Mouse (Mus musculus): ENCODE measurements around the gene Atp1b1. TPM values are rescaled to one million over a fixed set of nuclear protein-coding genes. Genes with fewer than 3 reads are reported as not detected.

Atp1b1 gene
- polyA plus RNA-seq, 1 experiment from 2014 or later, result 29.7 TPM

DNA sequence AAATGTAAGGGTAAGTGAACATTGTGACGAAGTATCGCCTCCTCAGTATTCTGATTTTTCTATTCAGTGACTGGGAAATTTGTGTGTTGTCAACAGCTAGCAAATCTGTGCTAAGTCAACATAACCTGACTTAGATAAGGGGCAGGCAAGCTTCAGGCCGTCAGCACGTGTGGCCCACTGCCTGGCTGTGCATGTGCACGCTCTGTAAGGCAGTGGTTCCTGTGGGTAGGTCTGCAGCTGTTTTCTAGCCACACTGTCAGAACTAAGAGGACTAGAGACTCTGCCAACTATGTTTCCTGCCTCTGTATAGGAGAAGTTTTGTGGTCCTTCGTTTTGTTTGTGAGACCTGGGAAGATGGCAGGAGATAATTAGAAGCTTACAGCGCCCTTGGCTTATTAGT lies 31.9 kb downstream of the Atp1b1 start:
- no peak for ATAC-seq (ENCODE audit: low FRiP score)
- no peaks in the 10 kb centered on the region for H3K9me3 ChIP-seq
- WGBS, result 86% methylated on average over 7 of the region's 7 CpGs
- no peaks in the 10 kb centered on the region for H3K4me1 ChIP-seq
- no peak overlapping the region for H3K4me2 ChIP-seq
- H3K27ac ChIP-seq, result no peak overlapping the region
- no peaks in the 10 kb centered on the region for H3K27me3 ChIP-seq
- no peak overlapping the region for H3K4me3 ChIP-seq (replicated peaks)
- H3K36me3 ChIP-seq (replicated peaks), result no peaks in the 10 kb centered on the region
- no peak overlapping the region for H3K9ac ChIP-seq

DNA sequence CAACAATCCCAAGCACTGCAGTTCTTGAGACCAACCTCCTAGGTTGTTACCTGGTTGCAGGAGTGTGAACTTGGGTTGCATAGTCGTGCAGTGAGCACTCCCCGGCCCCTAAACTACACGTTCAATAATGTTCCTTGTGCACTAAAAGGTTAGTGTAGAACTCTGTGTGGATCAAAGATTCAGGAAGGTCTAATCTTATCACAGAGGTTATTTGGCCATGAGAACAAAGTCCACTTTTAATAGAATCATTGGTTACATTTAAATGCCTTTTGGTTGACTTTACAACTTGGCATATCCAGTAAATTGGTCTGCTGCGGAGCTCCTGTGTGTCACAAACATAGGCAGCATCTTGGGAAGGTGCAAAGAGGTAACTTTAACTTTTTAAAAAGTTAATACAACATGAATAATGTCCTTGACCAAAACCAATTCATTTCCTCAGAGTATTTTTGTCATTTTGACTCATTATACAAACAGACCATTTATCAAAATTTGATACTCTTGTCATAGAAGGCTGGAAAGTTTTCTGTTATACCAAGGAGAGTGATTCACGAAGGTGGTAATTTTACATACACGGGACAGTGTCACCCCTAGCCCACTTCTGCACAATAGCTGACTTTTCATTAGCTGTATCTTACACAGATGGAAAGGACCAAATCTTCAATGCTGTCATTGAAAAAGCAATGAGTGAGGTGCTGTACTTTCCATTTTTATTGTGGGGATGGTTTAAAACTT lies 37.4 kb downstream of the Atp1b1 start:
- no peak overlapping the region for H3K27ac ChIP-seq
- no peak overlapping the region for H3K9ac ChIP-seq
- no peak overlapping the region for H3K4me3 ChIP-seq (replicated peaks)
- 94% methylated on average over 6 of the region's 6 CpGs for WGBS
- H3K36me3 ChIP-seq (replicated peaks), result no peaks in the 10 kb centered on the region
- no peaks in the 10 kb centered on the region for H3K9me3 ChIP-seq
- no peaks in the 10 kb centered on the region for H3K27me3 ChIP-seq
- H3K4me1 ChIP-seq, result no peaks in the 10 kb centered on the region
- H3K4me2 ChIP-seq, result no peak overlapping the region
- ATAC-seq (ENCODE audit: low FRiP score), result no peak

DNA sequence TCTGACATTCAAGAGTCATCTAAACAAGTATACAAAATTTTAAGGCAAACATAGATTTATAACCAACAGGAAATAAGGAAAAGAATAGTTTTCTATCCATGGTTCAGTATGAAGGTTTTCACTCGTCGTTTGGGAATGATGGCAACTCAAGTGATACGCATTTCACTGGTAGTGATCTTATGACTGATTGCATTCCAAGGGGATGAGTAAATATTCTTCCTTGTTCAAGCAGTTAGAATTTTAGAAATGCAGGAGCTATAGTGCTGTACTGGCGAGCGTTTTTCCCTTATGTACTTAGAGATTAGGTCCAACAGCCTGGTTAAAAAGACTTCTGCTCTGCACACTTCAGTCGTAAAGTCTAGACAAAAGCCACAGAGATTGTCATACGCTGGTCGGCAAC lies 38.8 kb downstream of the Atp1b1 start:
- Histone ChIP-seq H3K27ac (no peak overlapping the region), H3K27me3 (no peaks in the 10 kb centered on the region), H3K4me3 (replicated peaks) (no peak overlapping the region), H3K36me3 (replicated peaks) (no peaks in the 10 kb centered on the region), H3K4me2 (no peak overlapping the region), H3K9me3 (no peaks in the 10 kb centered on the region), H3K9ac (no peak overlapping the region), H3K4me1 (no peaks in the 10 kb centered on the region)
- WGBS, result 89% methylated on average over 8 of the region's 8 CpGs
- no peak for ATAC-seq (ENCODE audit: low FRiP score)

GRCm38 (mm10) chr1:164418320-164418719 lies 39.8 kb downstream of the Atp1b1 start:
- no peak overlapping the region for H3K4me3 ChIP-seq (replicated peaks)
- H3K27ac ChIP-seq, result no peak overlapping the region
- H3K36me3 ChIP-seq (replicated peaks), result no peaks in the 10 kb centered on the region
- WGBS, result 87% methylated on average over 10 of the region's 10 CpGs
- no peak overlapping the region for H3K4me2 ChIP-seq
- ATAC-seq (ENCODE audit: low FRiP score), result no peak
- H3K9me3 ChIP-seq, result no peaks in the 10 kb centered on the region
- no peaks in the 10 kb centered on the region for H3K4me1 ChIP-seq
- H3K9ac ChIP-seq, result no peak overlapping the region
- no peaks in the 10 kb centered on the region for H3K27me3 ChIP-seq

DNA sequence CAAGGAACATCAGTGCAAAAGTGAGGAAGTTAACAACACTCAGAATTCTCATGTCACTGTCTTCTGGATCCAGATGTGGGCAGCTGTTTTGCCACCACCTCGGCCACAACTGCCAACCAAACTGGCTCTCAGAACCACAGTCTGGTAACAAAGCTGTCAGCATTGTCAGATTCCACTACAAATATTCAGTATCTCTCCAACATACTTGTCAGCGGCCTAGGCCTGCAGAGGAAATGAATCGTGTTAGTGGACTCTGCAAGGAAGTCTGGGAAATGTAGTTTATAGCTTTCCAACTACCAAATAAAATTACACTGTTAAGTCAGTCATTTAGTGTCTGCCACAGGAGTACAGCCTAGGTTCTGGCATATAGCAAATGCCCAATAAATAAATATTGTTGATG lies 40.6 kb downstream of the Atp1b1 start:
- H3K4me1 ChIP-seq, result no peaks in the 10 kb centered on the region
- 88% methylated on average over 3 of the region's 3 CpGs for WGBS
- H3K27ac ChIP-seq, result no peak overlapping the region
- no peak overlapping the region for H3K4me3 ChIP-seq (replicated peaks)
- ATAC-seq (ENCODE audit: low FRiP score), result no peak
- H3K4me2 ChIP-seq, result no peak overlapping the region
- H3K9me3 ChIP-seq, result no peaks in the 10 kb centered on the region
- H3K9ac ChIP-seq, result no peak overlapping the region
- 0 out of 2 replicates have a peak, but pooled peaks cover 7% of the 10 kb centered on the region for H3K36me3 ChIP-seq (replicated peaks)
- no peaks in the 10 kb centered on the region for H3K27me3 ChIP-seq

DNA sequence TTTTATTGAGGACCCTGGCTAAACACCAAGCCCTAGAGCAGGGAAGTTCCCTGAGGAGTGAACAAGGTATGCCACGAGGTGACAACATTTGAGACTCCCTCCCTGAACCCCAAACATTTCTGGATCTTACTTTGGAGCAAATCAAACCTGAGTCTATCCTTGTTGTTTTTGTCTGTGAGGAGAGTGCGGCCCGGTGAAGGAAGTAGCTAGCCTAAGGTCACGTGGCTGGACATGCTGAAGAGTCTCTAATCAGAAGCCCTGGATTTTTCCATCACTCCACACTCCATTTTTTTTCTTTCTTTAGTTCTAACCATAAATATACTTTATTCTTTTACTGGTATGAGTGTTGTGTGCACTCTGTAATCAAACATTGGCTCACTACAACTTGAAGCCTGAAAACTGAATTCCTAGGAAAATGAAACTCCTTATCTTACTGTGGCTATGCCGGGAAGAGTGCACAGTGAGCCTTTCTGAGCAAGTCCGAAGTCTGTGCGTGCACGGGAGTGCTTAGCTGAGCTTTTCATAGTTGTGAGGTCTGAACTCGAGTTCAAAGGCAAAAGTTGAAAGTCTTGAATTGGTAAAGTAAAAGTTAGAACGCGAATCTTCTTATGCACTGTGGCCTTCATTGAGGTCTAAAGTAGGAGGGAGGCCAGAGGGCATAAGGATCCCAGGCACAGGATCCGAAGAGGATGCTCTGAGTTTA lies 41.3 kb downstream of the Atp1b1 start:
- H3K9me3 ChIP-seq, result no peaks in the 10 kb centered on the region
- H3K27me3 ChIP-seq, result no peaks in the 10 kb centered on the region
- ATAC-seq (ENCODE audit: low FRiP score), result no peak
- H3K4me3 ChIP-seq (replicated peaks), result no peak overlapping the region
- H3K36me3 ChIP-seq (replicated peaks), result 0 out of 2 replicates have a peak, but pooled peaks cover 7% of the 10 kb centered on the region
- 90% methylated on average over 12 of the region's 12 CpGs for WGBS
- no peak overlapping the region for H3K9ac ChIP-seq
- H3K4me1 ChIP-seq, result no peaks in the 10 kb centered on the region
- H3K4me2 ChIP-seq, result no peak overlapping the region
- H3K27ac ChIP-seq, result no peak overlapping the region

- no peak for ATAC-seq (ENCODE audit: low FRiP score)
- Histone ChIP-seq H3K27me3 (no peaks in the 10 kb centered on the region), H3K27ac (no peak overlapping the region), H3K4me1 (no peaks in the 10 kb centered on the region), H3K4me2 (no peak overlapping the region), H3K9ac (no peak overlapping the region), H3K4me3 (replicated peaks) (no peak overlapping the region), H3K9me3 (no peaks in the 10 kb centered on the region), H3K36me3 (replicated peaks) (peaks cover 7% of the 10 kb centered on the region; the same call in 1 of the 2 replicates)
- WGBS, result 79% methylated on average over 2 of the region's 2 CpGs
These were observed 42.8 kb downstream of the Atp1b1 start for GRCm38 (mm10) chr1:164415347-164415751.

DNA sequence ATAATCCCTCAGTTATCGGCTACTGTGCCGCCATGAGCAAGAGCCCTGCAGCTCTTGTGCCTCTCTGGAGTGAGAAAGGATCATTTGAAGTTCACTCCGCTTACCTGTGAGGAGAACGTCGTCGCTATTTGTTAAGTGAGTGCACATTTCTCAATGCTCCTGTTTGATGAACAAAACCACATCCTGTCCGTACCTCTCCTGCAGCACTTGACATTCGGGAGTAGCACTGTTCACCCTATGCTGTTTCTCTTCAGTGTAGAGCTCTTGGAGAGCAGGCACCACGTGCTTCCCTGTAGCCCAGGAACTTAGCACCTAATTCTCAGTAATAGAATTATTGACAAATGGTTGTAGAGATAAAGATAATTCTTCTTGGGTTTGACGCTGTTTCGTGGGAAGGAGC lies 44.5 kb downstream of the Atp1b1 start:
- H3K36me3 ChIP-seq (replicated peaks), result peaks cover 7% of the 10 kb centered on the region; the same call in 1 of the 2 replicates
- H3K9me3 ChIP-seq, result no peaks in the 10 kb centered on the region
- 0 out of 2 replicates have a peak, but pooled peaks cover 2% of the 10 kb centered on the region for H3K4me1 ChIP-seq
- H3K9ac ChIP-seq, result no peak overlapping the region
- 94% methylated on average over 11 of the region's 11 CpGs for WGBS
- H3K27me3 ChIP-seq, result no peaks in the 10 kb centered on the region
- H3K4me3 ChIP-seq (replicated peaks), result no peak overlapping the region
- no peak overlapping the region for H3K4me2 ChIP-seq
- no peak overlapping the region for H3K27ac ChIP-seq
- ATAC-seq (ENCODE audit: low FRiP score), result no peak

DNA sequence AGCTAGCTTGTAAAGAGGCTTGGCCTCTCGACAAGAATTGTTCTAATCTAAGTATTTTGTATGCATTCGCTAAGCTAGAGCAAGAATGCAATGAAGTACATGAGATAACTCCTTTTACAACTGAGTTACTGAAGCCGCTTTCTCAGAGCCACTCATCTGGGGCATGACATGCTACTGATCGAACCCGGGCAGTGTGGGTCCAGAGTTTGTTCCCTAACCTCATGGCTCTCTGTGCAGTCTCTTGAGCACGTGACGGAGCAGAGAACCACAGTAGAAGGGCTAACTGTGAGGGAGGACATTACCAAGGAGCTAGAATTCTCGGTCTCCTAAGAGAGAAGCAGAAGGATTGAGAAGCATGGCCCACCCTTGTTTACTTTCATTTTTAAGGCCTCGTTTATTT lies 45.2 kb downstream of the Atp1b1 start:
- no peak overlapping the region for H3K4me2 ChIP-seq
- 0 out of 2 replicates have a peak, but pooled peaks cover 7% of the 10 kb centered on the region for H3K4me1 ChIP-seq
- 97% methylated on average over 9 of the region's 9 CpGs for WGBS
- H3K36me3 ChIP-seq (replicated peaks), result peaks cover 7% of the 10 kb centered on the region; the same call in 1 of the 2 replicates
- H3K9ac ChIP-seq, result no peak overlapping the region
- H3K27me3 ChIP-seq, result no peaks in the 10 kb centered on the region
- ATAC-seq (ENCODE audit: low FRiP score), result no peak
- H3K9me3 ChIP-seq, result no peaks in the 10 kb centered on the region
- no peak overlapping the region for H3K27ac ChIP-seq
- no peak overlapping the region for H3K4me3 ChIP-seq (replicated peaks)

GRCm38 (mm10) chr1:164411306-164411705 lies 46.8 kb downstream of the Atp1b1 start:
- Histone ChIP-seq H3K4me3 (replicated peaks) (no peak overlapping the region), H3K36me3 (replicated peaks) (peaks cover 7% of the 10 kb centered on the region; the same call in 1 of the 2 replicates), H3K27ac (no peak overlapping the region), H3K4me1 (0 out of 2 replicates have a peak, but pooled peaks cover 7% of the 10 kb centered on the region), H3K9me3 (no peaks in the 10 kb centered on the region), H3K4me2 (no peak overlapping the region), H3K27me3 (no peaks in the 10 kb centered on the region), H3K9ac (no peak overlapping the region)
- ATAC-seq (ENCODE audit: low FRiP score), result no peak
- WGBS, result 88% methylated on average over 7 of the region's 7 CpGs

- Histone ChIP-seq H3K4me3 (replicated peaks) (no peak overlapping the region), H3K27ac (no peak overlapping the region), H3K9me3 (no peaks in the 10 kb centered on the region), H3K9ac (no peak overlapping the region), H3K36me3 (replicated peaks) (peaks cover 11% of the 10 kb centered on the region), H3K4me2 (no peak overlapping the region), H3K4me1 (0 out of 2 replicates have a peak, but pooled peaks cover 7% of the 10 kb centered on the region), H3K27me3 (no peaks in the 10 kb centered on the region)
- 17% methylated on average over 2 of the region's 2 CpGs for WGBS
- ATAC-seq (ENCODE audit: low FRiP score), result no peak
These were observed 49.5 kb downstream of the Atp1b1 start for GRCm38 (mm10) chr1:164408655-164409054.

- H3K27me3 ChIP-seq, result no peaks in the 10 kb centered on the region
- ATAC-seq (ENCODE audit: low FRiP score), result no peak
- 47% methylated on average over 5 of the region's 5 CpGs for WGBS
- H3K9ac ChIP-seq, result no peak overlapping the region
- no peak overlapping the region for H3K27ac ChIP-seq
- 0 out of 2 replicates have a peak, but pooled peaks cover 4% of the 10 kb centered on the region for H3K9me3 ChIP-seq
- no peak overlapping the region for H3K4me3 ChIP-seq (replicated peaks)
- no peak overlapping the region for H3K4me2 ChIP-seq
- H3K36me3 ChIP-seq (replicated peaks), result peaks cover 17% of the 10 kb centered on the region
- H3K4me1 ChIP-seq, result 0 out of 2 replicates have a peak, but pooled peaks cover 7% of the 10 kb centered on the region
These were observed 51.6 kb downstream of the Atp1b1 start for GRCm38 (mm10) chr1:164406506-164406905.

All from forebrain, embryonic 12.5 days (tissue).